Mouse (Mus musculus): ENCODE measurements around the gene Smim26.
"Not testable (repeated sequence)": the region's sequence is repeated elsewhere in the genome, so short reads cannot be mapped to it uniquely, and the experiment has no call there.

Gene Smim26

DNA sequence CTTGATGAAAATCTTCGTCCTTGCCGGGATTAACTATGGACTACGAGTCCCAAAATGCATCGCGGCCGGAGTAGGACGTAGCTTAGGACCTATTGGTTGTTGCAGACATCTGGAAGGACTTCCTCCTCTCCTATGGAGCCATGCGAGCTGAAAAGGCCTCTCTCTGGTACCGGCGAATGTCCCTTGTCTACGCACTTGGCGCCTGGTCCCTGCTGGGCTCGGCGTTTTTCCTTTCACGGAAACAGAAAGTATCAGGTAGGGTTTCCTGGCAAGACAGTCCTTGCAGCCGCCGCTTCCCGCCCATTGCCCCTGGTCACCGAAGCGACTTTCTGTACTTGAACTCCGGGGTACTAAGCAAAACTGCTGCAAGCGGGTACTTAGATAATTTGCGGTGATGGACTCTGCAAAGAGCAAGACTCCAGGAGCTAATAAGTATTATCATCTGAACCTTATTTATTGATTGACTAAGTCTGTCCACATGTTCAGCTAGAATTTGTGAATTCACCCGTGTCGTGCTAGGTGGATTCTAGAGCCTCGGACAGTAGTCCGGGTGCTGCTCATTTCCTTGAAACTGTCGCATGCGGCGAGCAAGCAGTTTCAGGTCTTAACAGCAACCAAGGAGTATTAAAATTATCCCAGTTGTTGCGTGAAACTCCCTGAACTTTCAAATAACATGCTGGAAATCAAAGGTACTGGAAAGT, at the start of gene Smim26:
TSS of gene Smim26 (plus strand) at position 104 of the 701 bp plus-strand sequence.
- DNase-seq: peak; percentile 76

- DNase-seq: no peak
These were observed 49.2 kb upstream of the Smim26 start for GRCm38 (mm10) chr2:144544630-144545029.

GRCm38 (mm10) chr2:144545061-144545460, 48.8 kb upstream of the Smim26 start:
- no peak for DNase-seq

GRCm38 (mm10) chr2:144545481-144545880, 48.4 kb upstream of the Smim26 start:
- no peak for DNase-seq

DNA sequence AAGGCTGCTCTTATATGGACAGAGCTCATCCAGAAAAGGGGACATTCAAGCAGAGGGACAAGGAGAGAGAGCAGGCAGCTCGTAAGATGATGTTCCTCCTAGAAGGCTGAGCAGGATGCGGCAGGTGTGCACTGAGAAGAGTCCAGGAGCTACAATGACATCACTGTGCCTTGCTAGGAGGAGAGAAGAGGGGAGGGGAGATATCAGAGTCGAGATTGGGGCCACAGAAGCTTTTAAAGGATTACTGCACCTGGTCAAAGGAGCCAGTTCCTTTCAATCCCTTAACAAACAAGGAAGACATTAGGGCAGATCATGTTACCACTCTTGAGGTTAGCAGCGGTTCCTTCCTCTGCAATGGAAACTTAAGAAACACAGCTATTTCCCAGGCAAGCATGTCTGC, 46.3 kb upstream of the Smim26 start:
- DNase-seq: no peak

GRCm38 (mm10) chr2:144550529-144550928, 43.3 kb upstream of the Smim26 start, which contains the start of gene Rbbp9:
Gene Rbbp9 (minus strand): TSS chr2:144550869.
- DNase-seq: peak; percentile 55

GRCm38 (mm10) chr2:144553905-144554304, 39.9 kb upstream of the Smim26 start:
- no peak for DNase-seq

- DNase-seq: no peak
These were observed 38.5 kb upstream of the Smim26 start for GRCm38 (mm10) chr2:144555286-144555819.

DNA sequence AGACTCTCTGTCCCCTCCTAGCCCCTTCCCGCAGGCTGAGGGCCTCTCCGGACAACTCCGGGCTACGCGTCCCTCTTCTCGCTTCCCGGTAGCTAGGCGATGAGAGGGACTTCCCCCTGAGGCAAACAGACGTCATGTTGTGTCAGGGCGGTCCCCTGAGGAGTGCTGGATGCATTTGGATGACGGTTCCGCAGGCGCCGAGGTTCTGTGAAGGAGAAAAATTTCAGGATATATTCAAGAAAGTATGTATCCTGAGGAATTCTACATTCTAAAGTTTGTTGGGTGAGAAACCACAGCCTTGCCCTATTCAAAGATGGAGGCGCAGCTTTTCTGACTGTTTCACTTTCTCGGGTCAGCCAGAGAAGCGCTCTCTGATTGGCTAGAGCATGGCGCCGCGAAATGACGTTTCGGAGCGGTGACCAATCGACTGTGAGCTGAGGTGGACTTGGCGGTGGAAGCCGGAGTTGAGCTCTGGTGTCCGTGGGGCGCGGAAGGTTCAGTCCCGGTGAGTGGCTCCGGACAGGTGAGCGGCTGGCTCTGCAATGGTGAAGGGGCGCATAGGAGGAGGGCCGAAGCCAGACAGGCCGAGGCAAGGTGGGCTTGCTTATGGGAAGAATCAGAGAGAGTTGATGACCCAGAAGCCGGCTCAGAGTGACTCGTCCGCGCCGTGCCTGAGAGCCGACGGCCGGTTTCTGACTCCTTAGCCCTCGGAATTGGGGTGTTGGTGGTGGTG, 37.9 kb upstream of the Smim26 start, which contains the start of gene Sec23b:
TSS of gene Sec23b (plus strand) at position 410 of the 733 bp plus-strand sequence.
- DNase-seq: peak; percentile 94

GRCm38 (mm10) chr2:144588723-144589122, 5.1 kb upstream of the Smim26 start:
- no peak for DNase-seq

- not testable (repeated sequence) for DNase-seq
These were observed 818 bp upstream of the Smim26 start for GRCm38 (mm10) chr2:144593036-144593435.

DNA sequence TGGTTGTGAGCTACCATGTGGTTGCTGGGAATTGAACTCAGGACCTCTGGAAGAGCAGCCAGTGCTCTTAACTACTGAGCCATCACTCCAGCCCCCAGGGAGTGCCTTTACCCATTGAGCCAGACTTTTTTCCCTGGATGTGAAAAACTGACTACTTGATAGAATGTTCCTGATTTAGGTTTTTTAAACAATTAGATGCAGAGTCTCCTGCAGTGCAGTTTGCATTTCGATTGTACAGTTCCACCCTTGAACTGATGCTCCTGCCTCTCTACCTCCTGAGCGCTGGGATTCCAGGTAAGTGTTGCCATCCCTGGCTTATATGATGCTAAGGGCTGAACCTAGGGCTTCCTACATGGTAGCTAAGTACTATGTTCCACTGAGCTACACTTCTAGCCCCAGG, 4.2 kb downstream of the Smim26 start:
- DNase-seq: no peak

DNA sequence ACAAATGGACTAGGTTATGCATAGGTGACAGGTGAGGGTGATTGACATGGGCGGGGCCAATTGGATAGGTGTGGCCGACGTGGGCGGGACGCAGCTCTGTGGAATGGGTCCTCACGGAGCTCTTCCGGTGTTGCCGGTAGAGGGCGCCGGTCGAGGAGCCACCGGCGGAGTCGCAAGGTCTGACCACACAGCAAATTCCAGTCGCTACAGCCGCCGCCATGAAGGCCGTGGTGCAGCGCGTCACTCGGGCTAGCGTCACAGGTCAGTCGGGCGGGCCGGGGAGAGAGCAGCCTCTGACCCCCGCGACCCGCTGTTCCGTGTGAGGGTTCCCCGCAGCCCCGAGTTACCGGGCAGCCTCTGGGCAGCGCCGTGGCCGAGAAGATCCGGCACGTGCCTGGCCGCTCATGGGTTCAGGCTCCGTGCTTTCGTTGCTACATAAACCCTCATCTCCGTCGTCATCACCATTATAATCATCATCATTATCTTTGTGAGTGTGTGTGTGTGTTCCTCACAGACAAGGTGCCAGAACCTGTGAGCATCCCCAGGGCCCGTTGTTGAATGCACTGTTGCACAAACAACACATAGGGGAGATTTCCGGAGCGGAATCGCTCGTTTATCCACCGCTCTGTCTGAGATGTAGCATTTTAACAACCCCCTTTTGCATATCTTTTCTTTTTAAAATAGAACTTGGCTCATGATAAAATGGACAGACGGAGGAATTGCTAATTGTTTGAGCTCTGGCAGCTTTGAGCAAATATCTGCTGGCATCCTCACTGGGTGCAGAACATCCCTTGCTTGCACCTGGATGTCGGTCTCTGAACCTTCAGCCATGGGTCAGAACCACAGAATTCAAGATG, 6.2 kb downstream of the Smim26 start, which contains the start of gene Dtd1:
TSS of gene Dtd1 (plus strand) at position 67 of the 857 bp plus-strand sequence.
- peak; percentile 88 for DNase-seq

GRCm38 (mm10) chr2:144601576-144601975, 7.7 kb downstream of the Smim26 start:
- no peak for DNase-seq

DNA sequence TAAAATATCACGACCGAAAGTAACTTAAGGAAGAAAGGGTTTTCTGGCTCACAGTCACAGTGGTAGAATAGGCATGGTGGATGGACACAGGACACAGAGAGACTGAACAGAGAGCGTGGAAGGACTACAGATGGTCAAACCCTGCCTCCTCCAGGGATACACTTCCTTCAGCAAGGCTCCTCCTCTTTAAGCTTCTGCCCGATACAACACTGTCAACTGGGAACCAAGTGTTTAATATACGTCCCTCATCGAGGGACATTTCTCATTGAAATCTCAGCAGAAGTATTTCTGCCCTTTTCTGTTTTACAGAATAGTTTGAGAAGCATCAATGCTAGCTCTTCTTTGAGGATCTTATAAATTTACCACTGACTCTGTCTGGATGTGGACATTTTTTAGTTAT, 20.1 kb downstream of the Smim26 start:
- no peak for DNase-seq

GRCm38 (mm10) chr2:144617074-144617874, 23.4 kb downstream of the Smim26 start:
- DNase-seq: no peak

DNA sequence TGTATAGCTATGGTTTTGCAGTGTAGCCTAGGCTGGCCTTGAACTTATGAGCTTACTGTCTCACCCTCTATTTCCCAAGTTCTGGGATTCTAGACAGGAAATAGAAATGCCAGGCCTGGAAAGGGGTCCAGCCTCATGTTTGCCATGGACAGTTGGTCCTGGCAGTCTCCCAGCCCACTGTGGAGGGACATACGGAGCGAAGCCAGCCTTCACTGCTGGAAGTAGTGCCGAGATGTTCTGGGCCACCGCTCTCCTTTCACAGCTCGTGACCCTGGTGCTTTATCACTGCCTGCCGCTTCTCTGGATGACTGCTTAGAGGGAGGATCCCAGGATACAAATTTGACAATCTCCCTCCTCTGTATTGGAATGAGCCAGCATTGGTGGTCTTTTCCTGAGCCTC, 27.6 kb downstream of the Smim26 start:
- DNase-seq: no peak

DNA sequence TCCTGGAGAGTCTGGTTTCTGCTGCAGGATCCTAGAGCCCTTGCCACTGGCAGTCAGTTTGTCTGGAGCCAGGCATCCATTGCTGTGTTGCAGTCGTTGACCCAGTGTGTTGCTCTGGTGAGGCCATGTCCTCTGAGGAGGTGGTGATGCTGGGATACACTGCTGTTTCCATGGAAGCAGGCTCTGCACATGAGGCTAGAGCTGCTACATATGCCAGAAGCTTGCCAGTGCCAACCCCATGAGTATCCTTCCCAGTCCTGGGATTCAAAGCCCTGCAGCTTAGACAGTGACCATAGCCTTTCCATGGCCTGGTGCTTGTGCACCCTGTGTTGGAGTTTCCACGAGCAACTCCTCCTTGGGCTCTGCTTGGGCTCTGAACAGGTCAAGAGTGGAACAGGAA, 39.7 kb downstream of the Smim26 start:
- DNase-seq: no peak

GRCm38 (mm10) chr2:144634231-144634630, 40.4 kb downstream of the Smim26 start:
- DNase-seq: no peak

GRCm38 (mm10) chr2:144634729-144635128, 40.9 kb downstream of the Smim26 start:
- no peak for DNase-seq

DNA sequence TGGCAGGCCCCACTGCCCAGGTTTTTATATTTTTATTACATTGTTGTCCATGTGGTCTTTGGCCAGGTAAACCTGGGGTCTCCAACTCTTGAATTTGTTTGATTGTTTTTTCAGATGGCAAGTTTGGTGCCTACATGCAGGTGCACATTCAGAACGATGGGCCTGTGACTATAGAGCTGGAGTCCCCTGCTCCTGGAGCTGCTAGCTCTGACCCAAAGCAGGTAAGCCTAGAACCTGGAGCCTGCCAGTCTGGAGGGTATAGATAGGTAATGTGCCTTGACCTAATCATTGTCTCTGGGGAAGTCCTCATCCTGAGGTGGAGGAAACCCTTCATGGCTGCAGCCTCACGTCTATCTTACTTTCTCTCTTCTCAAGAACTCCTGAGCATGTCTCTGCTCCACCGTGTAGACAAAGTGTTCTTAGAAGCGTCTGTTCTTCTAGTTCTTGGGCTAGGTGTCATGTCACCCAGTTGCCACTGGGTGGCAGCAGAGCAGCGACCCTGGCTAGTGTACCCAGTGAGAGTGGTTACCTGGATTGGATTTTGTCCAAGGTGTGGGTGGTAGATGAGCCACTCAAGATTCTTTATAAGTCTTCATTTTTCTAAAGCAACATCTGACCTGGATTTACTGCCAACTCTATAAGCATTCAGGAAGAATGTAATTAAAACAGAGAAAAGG, 41.9 kb downstream of the Smim26 start:
- DNase-seq: peak; percentile 52
